In the genomic region with DNA sequence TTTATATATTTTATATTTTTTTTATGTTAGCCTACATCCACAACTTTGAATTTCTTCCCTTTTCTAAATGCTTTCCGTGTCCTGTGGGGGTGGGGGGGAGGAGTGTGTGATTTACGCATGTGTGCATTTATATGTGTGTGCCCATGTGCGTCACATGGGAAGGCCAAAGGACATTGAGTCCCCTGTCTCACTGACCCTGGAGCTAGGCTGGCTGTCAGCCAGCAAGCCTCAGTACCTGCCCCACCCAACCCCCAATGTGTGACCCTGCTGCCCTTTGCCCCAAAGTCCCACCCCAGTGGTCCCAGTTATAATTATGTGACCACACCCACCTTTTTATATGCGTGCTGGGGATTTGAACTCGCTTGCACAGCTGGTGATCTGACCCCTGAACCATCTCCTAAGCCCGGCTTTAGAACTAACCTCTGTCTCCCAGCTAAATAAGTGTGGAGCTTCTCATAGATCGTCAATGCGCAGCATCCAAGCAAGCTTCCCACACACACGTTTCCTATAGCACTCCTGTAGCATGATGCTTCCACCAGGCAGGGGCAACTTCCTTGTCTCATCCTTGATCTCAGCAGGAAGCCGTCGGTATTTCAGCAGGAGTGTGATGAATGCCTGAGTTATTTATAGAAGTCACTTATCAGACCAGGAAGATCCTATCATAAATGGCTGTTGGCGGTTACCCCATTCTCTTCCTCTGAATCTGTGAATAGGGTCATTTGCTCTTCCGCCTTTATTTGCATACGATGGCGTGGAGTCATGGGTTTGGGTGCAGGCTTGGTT, we compare ENCODE assay signal across 20 mouse cellular contexts. TPM values are rescaled to one million over a fixed set of nuclear protein-coding genes. Genes with fewer than 3 reads are reported as not detected.
DNase-seq lines count a peak whose midpoint lies in the region; ATAC-seq and TF ChIP-seq lines count a peak whose summit lies in the region.
"Had no signal": no experiment of that assay in that cellular context is flagged by ENCODE, and none has a peak within 500 bp of the region (broad histone marks: within the 10 kb centered on the region; RNA-seq: fewer than 3 reads in every experiment).

No protein-coding gene starts in this region.

- no peak overlapping the region for H3K27ac ChIP-seq in heart, postnatal 0 days (ENCODE audit: low read depth)
- no peak overlapping the region for H3K27ac ChIP-seq in forebrain, embryonic 13.5 days
- H3K27ac ChIP-seq in forebrain, embryonic 15.5 days (replicated peaks) = no peak overlapping the region
- H3K27ac ChIP-seq: hindbrain, embryonic 13.5 days; macrophage; midbrain, embryonic 13.5 days had no signal

- 63% methylated on average over 15 of the region's 15 CpGs for WGBS in heart, postnatal 0 days
- 30% methylated on average over 15 of the region's 15 CpGs for WGBS in large intestine, adult 2 months
- WGBS in forebrain, embryonic 13.5 days = 72% methylated on average over 15 of the region's 15 CpGs
- WGBS in forebrain, embryonic 15.5 days = 73% methylated on average over 15 of the region's 15 CpGs

- no peaks in the 10 kb centered on the region for H3K36me3 ChIP-seq in heart, postnatal 0 days (replicated peaks; ENCODE audit: control insufficient read depth, insufficient read depth, low read length)
- no peaks in the 10 kb centered on the region for H3K36me3 ChIP-seq in forebrain, embryonic 13.5 days (ENCODE audit: poor library complexity, severe bottlenecking)
- no peaks in the 10 kb centered on the region for H3K36me3 ChIP-seq in forebrain, embryonic 15.5 days
- H3K36me3 ChIP-seq: G1E; heart, embryonic 13.5 days; hindbrain, embryonic 13.5 days; midbrain, embryonic 13.5 days had no signal

- peaks cover 48% of the 10 kb centered on the region for H3K4me1 ChIP-seq in heart, postnatal 0 days (ENCODE audit: control insufficient read depth, insufficient read depth)
- peaks cover 59% of the 10 kb centered on the region for H3K4me1 ChIP-seq in forebrain, embryonic 13.5 days
- H3K4me1 ChIP-seq in forebrain, embryonic 15.5 days = peaks cover 39% of the 10 kb centered on the region

- intact Hi-C loops in heart, postnatal 14 days (cut with DNase I) = no loop called here

- TF ChIP-seq POLR2A in brain, embryonic 14.5 days (IDR thresholded peaks at IDR 0.05; ENCODE audit: borderline replicate concordance, extremely low read depth, insufficient read depth, insufficient read length, poor library complexity, severe bottlenecking) = no peak

- no peak for ATAC-seq in heart, postnatal 0 days (ENCODE audit: insufficient read depth, low read depth)
- ATAC-seq in forebrain, embryonic 13.5 days = no peak
- no peak for ATAC-seq in forebrain, embryonic 15.5 days (replicated peaks)
- ATAC-seq: forebrain, postnatal 0 days; midbrain, embryonic 13.5 days had no signal

- H3K4me2 ChIP-seq in heart, postnatal 0 days (ENCODE audit: low read depth, low read length) = no peak overlapping the region
- no peak overlapping the region for H3K4me2 ChIP-seq in forebrain, embryonic 13.5 days
- no peak overlapping the region for H3K4me2 ChIP-seq in forebrain, embryonic 15.5 days (replicated peaks)
- H3K4me2 ChIP-seq: heart, embryonic 13.5 days; hindbrain, embryonic 13.5 days; limb, embryonic 13.5 days; midbrain, embryonic 13.5 days had no signal

- TF ChIP-seq EP300 in heart, postnatal 0 days (IDR thresholded peaks at IDR 0.05; ENCODE audit: low read depth) = 0 out of 2 replicates have a peak, but pooled peaks have one; percentile 21

- H3K9ac ChIP-seq in heart, postnatal 0 days (replicated peaks; ENCODE audit: low read depth, low read length) = no peak overlapping the region
- no peak overlapping the region for H3K9ac ChIP-seq in forebrain, embryonic 13.5 days
- H3K9ac ChIP-seq in forebrain, embryonic 15.5 days (replicated peaks) = no peak overlapping the region
- H3K9ac ChIP-seq: forebrain, postnatal 0 days; heart, embryonic 13.5 days; hindbrain, embryonic 13.5 days; limb, embryonic 13.5 days; midbrain, embryonic 13.5 days had no signal

- DNase-seq in heart, postnatal 0 days (ENCODE audit: low spot score) = no peak
- no peak for DNase-seq in heart, postnatal 14 days
- DNase-seq in 416B (ENCODE audit: low read depth) = peak; percentile 65
- peak; percentile 40 for DNase-seq in brain, embryonic 14.5 days (ENCODE audit: low read depth)
- DNase-seq in large intestine, adult 2 months (ENCODE audit: low read depth, low spot score) = peak; percentile 25
- DNase-seq in retina, embryonic 14.5 days (ENCODE audit: low spot score) = no peak
- DNase-seq: adrenal gland, postnatal 10 days; cerebellum, adult 9-10 months; forebrain, postnatal 0 days; lung, adult 18-20 months; right cerebral cortex, postnatal 14 days had no signal

- H3K9me3 ChIP-seq in heart, postnatal 0 days (replicated peaks; ENCODE audit: control insufficient read depth, low read length) = no peaks in the 10 kb centered on the region
- H3K9me3 ChIP-seq in forebrain, embryonic 13.5 days (replicated peaks) = no peaks in the 10 kb centered on the region
- H3K9me3 ChIP-seq in forebrain, embryonic 15.5 days = no peaks in the 10 kb centered on the region
- H3K9me3 ChIP-seq: heart, embryonic 13.5 days; hindbrain, embryonic 13.5 days; limb, embryonic 13.5 days; midbrain, embryonic 13.5 days had no signal

- no peak for TF ChIP-seq CTCF in heart, postnatal 0 days (IDR thresholded peaks at IDR 0.05; ENCODE audit: low read depth)
- TF ChIP-seq CTCF in brain, embryonic 14.5 days (IDR thresholded peaks at IDR 0.05; ENCODE audit: borderline replicate concordance, extremely low read depth, insufficient read depth, insufficient read length) = no peak

- no peak overlapping the region for H3K4me3 ChIP-seq in heart, postnatal 0 days (ENCODE audit: low read depth, low read length)
- no peak overlapping the region for H3K4me3 ChIP-seq in forebrain, embryonic 13.5 days
- H3K4me3 ChIP-seq in forebrain, embryonic 15.5 days = no peak overlapping the region
- H3K4me3 ChIP-seq: erythroblast, embryonic 14.5 days; heart, embryonic 13.5 days; hindbrain, embryonic 13.5 days; limb, embryonic 13.5 days; midbrain, embryonic 13.5 days had no signal

- H3K27me3 ChIP-seq in heart, postnatal 0 days (ENCODE audit: control insufficient read depth, insufficient read depth, low read length) = no peaks in the 10 kb centered on the region
- H3K27me3 ChIP-seq in forebrain, embryonic 13.5 days = no peaks in the 10 kb centered on the region
- no peaks in the 10 kb centered on the region for H3K27me3 ChIP-seq in forebrain, embryonic 15.5 days
- H3K27me3 ChIP-seq: heart, embryonic 13.5 days; hindbrain, embryonic 13.5 days; limb, embryonic 13.5 days; midbrain, embryonic 13.5 days had no signal

RNA-seq across cellular contexts. Expression of gene Ctdspl, which starts 58.6 kb away (rescaled TPM):
- total RNA-seq in heart, postnatal 0 days (2014; rRNA removed; ENCODE audit: low replicate concordance) = 12.6 and 33.7 TPM in 2 replicates
- 4.3 TPM in 2 replicates for polyA plus RNA-seq in heart, postnatal 0 days (2015; fragmentation: Nextera tagmentation; extraction: Ambion mirVana)
- total RNA-seq in heart, postnatal 14 days (2021) = 10 to 100 TPM; 12.3 to 13.7 TPM
- polyA plus RNA-seq in brain, embryonic 14.5 days (2012; rRNA removed) = 13.8 and 16.0 TPM in 2 replicates
- 21.5 and 33.9 TPM in 2 replicates for polyA plus RNA-seq in large intestine, adult 2 months (2012; rRNA removed)
- polyA plus RNA-seq in forebrain, embryonic 13.5 days (2015; fragmentation: Nextera tagmentation; extraction: Ambion mirVana) = 6.8 and 8.0 TPM in 2 replicates
- 5.6 and 7.7 TPM in 2 replicates for polyA plus RNA-seq in forebrain, embryonic 15.5 days (2015; fragmentation: Nextera tagmentation; extraction: Ambion mirVana)
- polyA plus RNA-seq: G1E had no signal

Comparison
In these comparisons a context has a peak if more than half of its experiments do, and no peak if none do; other contexts are left out.
1. DNase-seq: peak in 416B (single experiment), brain, embryonic 14.5 days (single experiment) and large intestine, adult 2 months (single experiment); none in heart, postnatal 0 days (single experiment), heart, postnatal 14 days (0 of 2) and retina, embryonic 14.5 days (single experiment).